Mouse (Mus musculus) bone marrow, adult 2 months (tissue): Measurements from ENCODE around the gene Atl2.

Experiments
- CTCF ChIP-seq: fragments of 200-500 bp; IDR thresholded peaks from 2 replicates; pipeline ENCODE4 v1.5.1; 2011; ENCODE audit warnings: low read length, control low read depth; ENCODE audit not compliant: control insufficient read depth, insufficient read depth
- POLR2A ChIP-seq: fragments of 200-500 bp; IDR thresholded peaks from 2 replicates; pipeline ENCODE4 v1.6.1; 2011; ENCODE audit warnings: low read depth, mild to moderate bottlenecking, control low read depth, low read length, borderline replicate concordance; ENCODE audit not compliant: control insufficient read depth

- peak; percentile 96 for TF ChIP-seq POLR2A
- TF ChIP-seq CTCF, result no peak
Observed at GRCm38 (mm10) chr17:79895911-79896423, at the start of gene Atl2.
